Mouse (Mus musculus): ENCODE data around the gene Brinp3.

GRCm38 (mm10) chr1:146562144-146562543, 67.6 kb downstream of the Brinp3 start:
- no peak for TF ChIP-seq CTCF (IDR thresholded peaks at IDR 0.05; ENCODE audit: extremely low read depth, insufficient read depth, low read length)
- no peak for TF ChIP-seq POLR2A (IDR thresholded peaks at IDR 0.05; ENCODE audit: extremely low read depth, insufficient read depth, low read length)

Measured in cortical plate, adult 2 months (tissue).